Mouse (Mus musculus) stomach, embryonic 15.5 days (tissue): ENCODE results near the gene Anapc15-ps. TPM values are rescaled to one million over a fixed set of nuclear protein-coding genes. Genes with fewer than 3 reads are reported as not detected.

Experiments
- ATAC-seq: fragments of 200-750 bp; cut with Nextera tagmentation; 2 replicates; pipeline ENCODE4 v1.8.0; 2017; ENCODE audit warnings: low read depth, moderate number of reproducible peaks, moderate TSS enrichment; ENCODE audit not compliant: insufficient read depth, low FRiP score
- H3K27ac ChIP-seq: fragments of 300-500 bp; sonication (generic); 2 replicates; pipeline ENCODE4 v1.5.1; 2015; ENCODE audit warnings: mild to moderate bottlenecking, inconsistent platforms
- H3K27me3 ChIP-seq: fragments of 300-500 bp; sonication (generic); replicated peaks from 2 replicates; pipeline ENCODE4 v1.6.1; 2015; ENCODE audit warnings: inconsistent platforms
- H3K36me3 ChIP-seq: fragments of 300-500 bp; sonication (generic); 2 replicates; pipeline ENCODE4 v1.6.1; 2015; ENCODE audit warnings: inconsistent platforms
- H3K4me1 ChIP-seq: fragments of 300-500 bp; sonication (generic); 2 replicates; pipeline ENCODE4 v1.6.1; 2015; ENCODE audit warnings: inconsistent platforms
- H3K4me2 ChIP-seq: fragments of 300-500 bp; sonication (generic); 2 replicates; pipeline ENCODE4 v1.6.1; 2015; ENCODE audit warnings: mild to moderate bottlenecking, inconsistent platforms
- H3K4me3 ChIP-seq: fragments of 300-500 bp; sonication (generic); replicated peaks from 2 replicates; pipeline ENCODE4 v1.5.1; 2015; ENCODE audit warnings: inconsistent platforms
- H3K9ac ChIP-seq: fragments of 300-500 bp; sonication (generic); 2 replicates; pipeline ENCODE4 v1.6.1; 2015; ENCODE audit warnings: inconsistent platforms
- H3K9me3 ChIP-seq: fragments of 300-500 bp; sonication (generic); 2 replicates; pipeline ENCODE4 v1.6.1; 2016; ENCODE audit warnings: inconsistent platforms
- WGBS: fragments of 180-500 bp; shearing (Covaris S2); methylation state at CpG from one replicate; pipeline ENCODE4 v1.1.7; 2015; 5-methylcytosine and 5-hydroxymethylcytosine counted together
- polyA plus RNA-seq: library from polyadenylated mRNA; unstranded; fragments of >200 nt; fragmentation: Nextera tagmentation; extraction: Ambion mirVana; gene quantifications from 2 replicates; pipeline ENCODE4 v1.2.1, GENCODE M21; 2015

Gene Anapc15-ps
- polyA plus RNA-seq, 1 experiment from 2014 or later, result 0.40 TPM

DNA sequence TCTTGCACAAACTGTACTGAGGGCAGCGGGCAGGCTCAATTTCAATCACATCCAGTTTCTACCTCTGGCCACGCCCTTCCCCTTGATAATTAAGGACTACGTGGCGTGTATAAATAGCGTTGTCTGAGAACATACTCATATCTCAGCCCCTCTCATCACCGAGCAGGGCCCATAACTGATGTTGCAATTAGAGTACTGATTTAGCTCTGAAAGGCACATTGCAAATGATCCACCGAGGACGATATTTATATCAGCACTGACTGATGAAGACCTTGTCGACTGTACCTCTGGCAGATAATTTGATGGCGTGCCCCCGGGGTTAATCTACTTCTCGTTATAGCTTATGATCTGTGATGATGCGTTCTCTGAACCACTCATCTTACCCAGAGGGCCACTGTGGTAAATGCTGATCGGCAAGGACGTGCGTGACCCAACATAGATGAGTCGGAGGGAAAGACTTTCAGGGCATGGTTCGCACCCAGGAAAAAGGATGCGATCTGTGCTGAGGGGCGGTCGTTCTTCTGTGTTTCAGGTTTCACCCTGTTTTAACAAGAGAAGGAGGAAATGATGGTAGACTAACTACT lies 14.4 kb upstream of the Anapc15-ps start:
- Histone ChIP-seq H3K9ac (no peak overlapping the region), H3K4me3 (no peak overlapping the region), H3K36me3 (no peaks in the 10 kb centered on the region), H3K4me1 (no peaks in the 10 kb centered on the region), H3K4me2 (no peak overlapping the region), H3K27me3 (no peaks in the 10 kb centered on the region), H3K9me3 (no peaks in the 10 kb centered on the region), H3K27ac (no peak overlapping the region)
- ATAC-seq, result no peak
- 73% methylated on average over 21 of the region's 21 CpGs for WGBS

DNA sequence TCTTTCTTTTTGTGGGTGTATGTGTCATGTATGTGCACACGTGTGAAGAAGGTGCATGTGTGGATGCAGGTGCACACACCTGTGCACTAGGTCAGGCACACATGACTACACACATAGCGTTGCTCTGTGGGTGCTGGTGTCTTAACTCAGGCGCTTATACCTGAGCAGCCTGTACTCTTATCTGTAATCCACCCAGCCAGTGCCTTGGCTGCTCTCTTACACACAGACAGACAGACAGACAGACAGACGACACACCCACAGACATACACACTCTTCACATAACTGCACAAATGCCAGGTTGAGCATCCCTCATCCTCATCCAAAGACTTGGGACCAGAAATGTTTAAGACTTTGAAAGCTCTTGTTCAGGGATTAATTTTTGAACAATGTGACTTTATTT lies 12.8 kb upstream of the Anapc15-ps start:
- no peak overlapping the region for H3K4me3 ChIP-seq
- H3K27me3 ChIP-seq, result no peaks in the 10 kb centered on the region
- H3K4me1 ChIP-seq, result no peaks in the 10 kb centered on the region
- H3K9ac ChIP-seq, result no peak overlapping the region
- H3K4me2 ChIP-seq, result no peak overlapping the region
- no peak overlapping the region for H3K27ac ChIP-seq
- H3K36me3 ChIP-seq, result no peaks in the 10 kb centered on the region
- ATAC-seq, result no peak
- H3K9me3 ChIP-seq, result no peaks in the 10 kb centered on the region
- 89% methylated on average over 4 of the region's 4 CpGs for WGBS

GRCm38 (mm10) chr10:95684782-95685555 lies 11.7 kb upstream of the Anapc15-ps start:
- H3K9ac ChIP-seq, result no peak overlapping the region
- H3K4me2 ChIP-seq, result no peak overlapping the region
- ATAC-seq, result no peak
- H3K36me3 ChIP-seq, result no peaks in the 10 kb centered on the region
- H3K27me3 ChIP-seq, result no peaks in the 10 kb centered on the region
- 37% methylated on average over 15 of the region's 15 CpGs for WGBS
- no peaks in the 10 kb centered on the region for H3K4me1 ChIP-seq
- H3K27ac ChIP-seq, result no peak overlapping the region
- no peaks in the 10 kb centered on the region for H3K9me3 ChIP-seq
- H3K4me3 ChIP-seq, result no peak overlapping the region

- no peak overlapping the region for H3K9ac ChIP-seq
- no peaks in the 10 kb centered on the region for H3K36me3 ChIP-seq
- WGBS, result 86% methylated on average over 4 of the region's 4 CpGs
- no peaks in the 10 kb centered on the region for H3K27me3 ChIP-seq
- H3K4me3 ChIP-seq, result no peak overlapping the region
- no peak overlapping the region for H3K27ac ChIP-seq
- ATAC-seq, result no peak
- H3K4me2 ChIP-seq, result no peak overlapping the region
- H3K9me3 ChIP-seq, result no peaks in the 10 kb centered on the region
- H3K4me1 ChIP-seq, result no peaks in the 10 kb centered on the region
Observed at GRCm38 (mm10) chr10:95684250-95684649, 11.0 kb upstream of the Anapc15-ps start.

DNA sequence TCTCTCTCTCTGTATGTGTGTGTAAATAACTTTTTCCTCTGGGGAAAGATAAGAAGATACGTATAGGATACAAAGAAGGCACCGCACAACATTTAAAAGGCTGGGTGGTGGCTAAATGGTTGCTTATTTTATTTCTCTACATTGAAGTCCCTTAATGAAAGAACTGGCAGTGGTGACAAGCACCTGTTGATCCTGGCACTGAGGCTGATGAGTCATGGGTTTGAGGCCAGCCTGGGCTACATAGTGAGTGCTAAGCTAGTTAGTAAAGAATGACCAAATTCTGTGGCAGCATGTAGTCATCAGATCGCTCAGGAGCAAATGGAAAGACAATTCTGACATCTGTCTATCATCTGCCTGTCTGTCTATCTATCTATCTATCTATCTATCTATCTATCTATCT lies 10.5 kb upstream of the Anapc15-ps start:
- ATAC-seq, result no peak
- no peak overlapping the region for H3K4me3 ChIP-seq
- no peaks in the 10 kb centered on the region for H3K4me1 ChIP-seq
- no peak overlapping the region for H3K9ac ChIP-seq
- no peaks in the 10 kb centered on the region for H3K9me3 ChIP-seq
- no peaks in the 10 kb centered on the region for H3K27me3 ChIP-seq
- H3K4me2 ChIP-seq, result no peak overlapping the region
- no peaks in the 10 kb centered on the region for H3K36me3 ChIP-seq
- WGBS, result 99% methylated on average over 3 of the region's 3 CpGs
- no peak overlapping the region for H3K27ac ChIP-seq

- H3K4me2 ChIP-seq, result no peak overlapping the region
- no peaks in the 10 kb centered on the region for H3K4me1 ChIP-seq
- ATAC-seq, result no peak
- H3K36me3 ChIP-seq, result no peaks in the 10 kb centered on the region
- 60% methylated on average over 10 of the region's 10 CpGs for WGBS
- H3K27me3 ChIP-seq, result no peaks in the 10 kb centered on the region
- H3K9ac ChIP-seq, result no peak overlapping the region
- H3K27ac ChIP-seq, result no peak overlapping the region
- no peak overlapping the region for H3K4me3 ChIP-seq
- no peaks in the 10 kb centered on the region for H3K9me3 ChIP-seq
Observed at GRCm38 (mm10) chr10:95682964-95683363, 9.7 kb upstream of the Anapc15-ps start.

DNA sequence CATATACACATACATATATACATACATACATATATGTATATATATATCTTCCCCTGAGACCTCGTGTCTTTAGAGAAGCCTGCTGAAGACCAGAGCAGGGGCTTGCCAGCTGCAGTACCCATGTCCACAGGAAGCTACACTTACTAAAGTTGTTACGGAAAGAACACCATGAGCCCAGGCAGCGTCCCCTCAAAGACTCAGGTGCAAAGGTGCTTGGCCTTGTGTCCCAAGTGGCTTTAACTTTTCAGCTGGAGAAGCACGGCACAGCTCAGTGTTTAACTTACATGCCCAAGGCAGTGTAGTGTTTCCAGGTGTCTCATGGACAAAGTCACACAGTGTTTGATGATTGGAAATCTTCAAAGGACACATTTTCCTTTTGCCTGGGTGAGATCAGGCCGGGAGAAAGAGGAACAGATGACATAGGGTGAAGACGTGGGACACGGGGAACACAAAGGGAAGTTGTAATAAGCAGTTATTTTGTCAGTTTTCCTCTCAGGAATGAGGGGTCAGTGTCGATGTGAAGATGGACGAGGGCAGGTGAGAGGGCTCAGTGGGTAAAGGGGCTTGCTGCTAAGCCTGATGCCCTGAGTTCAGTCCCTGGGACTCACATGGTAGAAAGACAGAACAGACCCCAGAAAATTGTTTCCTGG lies 9.0 kb upstream of the Anapc15-ps start:
- Histone ChIP-seq H3K9me3 (no peaks in the 10 kb centered on the region), H3K27ac (no peak overlapping the region), H3K36me3 (no peaks in the 10 kb centered on the region), H3K4me3 (no peak overlapping the region), H3K27me3 (no peaks in the 10 kb centered on the region), H3K9ac (no peak overlapping the region), H3K4me1 (peaks cover 3% of the 10 kb centered on the region; the same call in 1 of the 2 replicates), H3K4me2 (no peak overlapping the region)
- 75% methylated on average over 9 of the region's 9 CpGs for WGBS
- ATAC-seq, result no peak

DNA sequence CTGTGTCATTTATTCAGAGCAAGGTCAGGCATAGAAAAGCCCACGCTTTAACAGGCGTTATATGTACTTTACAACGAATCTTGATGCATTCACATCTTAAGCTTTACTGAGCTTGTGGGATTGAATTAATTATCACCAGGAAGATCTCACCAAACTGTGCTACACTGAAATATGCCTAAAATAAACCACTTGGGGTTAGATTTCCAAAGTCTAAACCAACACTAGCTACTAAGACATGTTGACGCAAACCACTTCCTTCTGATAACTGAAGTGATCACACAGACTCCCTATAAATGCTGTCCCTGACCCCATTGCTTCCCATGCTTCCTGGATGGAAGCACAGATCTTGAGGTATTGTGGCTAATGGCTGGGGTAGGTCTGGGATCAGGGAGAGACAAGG lies 8.2 kb upstream of the Anapc15-ps start:
- no peak overlapping the region for H3K4me3 ChIP-seq
- peak overlapping the region; percentile 36; the same call in 1 of the 2 replicates for H3K4me2 ChIP-seq
- no peak overlapping the region for H3K27ac ChIP-seq

DNA sequence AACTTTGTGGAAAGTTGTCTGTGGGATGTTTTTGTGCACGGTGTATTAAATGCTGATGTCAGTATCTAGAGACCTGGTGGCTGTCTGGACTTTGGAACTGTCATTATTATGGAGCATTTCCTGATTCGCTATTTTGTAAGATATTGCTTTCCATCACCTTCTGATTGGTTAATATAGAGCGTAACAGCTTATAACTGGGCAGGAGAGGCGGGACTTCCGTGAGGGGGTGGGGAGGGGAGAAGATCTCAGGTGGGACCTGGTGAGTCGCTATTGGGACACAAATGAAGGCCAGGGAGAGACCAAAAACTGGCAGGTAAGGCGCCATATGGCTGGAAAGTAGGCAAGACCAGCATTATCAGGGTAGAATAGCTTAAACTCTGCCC lies 7.8 kb upstream of the Anapc15-ps start:
- Histone ChIP-seq H3K27me3 (no peaks in the 10 kb centered on the region), H3K27ac (no peak overlapping the region), H3K4me2 (peak overlapping the region; percentile 36), H3K4me3 (peak overlapping the region; percentile 6; the same call in 1 of the 2 replicates), H3K36me3 (no peaks in the 10 kb centered on the region), H3K9ac (no peak overlapping the region), H3K4me1 (peaks cover 3% of the 10 kb centered on the region; the same call in 1 of the 2 replicates), H3K9me3 (no peaks in the 10 kb centered on the region)
- WGBS, result 58% methylated on average over 7 of the region's 7 CpGs
- peak; percentile 70; the same call in 1 of the 2 replicates for ATAC-seq

More for the DNA sequence above, 8.2 kb upstream of the Anapc15-ps start:
- Histone ChIP-seq H3K36me3 (no peaks in the 10 kb centered on the region), H3K4me1 (peaks cover 3% of the 10 kb centered on the region; the same call in 1 of the 2 replicates), H3K9me3 (no peaks in the 10 kb centered on the region), H3K27me3 (no peaks in the 10 kb centered on the region), H3K9ac (no peak overlapping the region)
- ATAC-seq, result no peak
- 74% methylated on average over 4 of the region's 4 CpGs for WGBS

DNA sequence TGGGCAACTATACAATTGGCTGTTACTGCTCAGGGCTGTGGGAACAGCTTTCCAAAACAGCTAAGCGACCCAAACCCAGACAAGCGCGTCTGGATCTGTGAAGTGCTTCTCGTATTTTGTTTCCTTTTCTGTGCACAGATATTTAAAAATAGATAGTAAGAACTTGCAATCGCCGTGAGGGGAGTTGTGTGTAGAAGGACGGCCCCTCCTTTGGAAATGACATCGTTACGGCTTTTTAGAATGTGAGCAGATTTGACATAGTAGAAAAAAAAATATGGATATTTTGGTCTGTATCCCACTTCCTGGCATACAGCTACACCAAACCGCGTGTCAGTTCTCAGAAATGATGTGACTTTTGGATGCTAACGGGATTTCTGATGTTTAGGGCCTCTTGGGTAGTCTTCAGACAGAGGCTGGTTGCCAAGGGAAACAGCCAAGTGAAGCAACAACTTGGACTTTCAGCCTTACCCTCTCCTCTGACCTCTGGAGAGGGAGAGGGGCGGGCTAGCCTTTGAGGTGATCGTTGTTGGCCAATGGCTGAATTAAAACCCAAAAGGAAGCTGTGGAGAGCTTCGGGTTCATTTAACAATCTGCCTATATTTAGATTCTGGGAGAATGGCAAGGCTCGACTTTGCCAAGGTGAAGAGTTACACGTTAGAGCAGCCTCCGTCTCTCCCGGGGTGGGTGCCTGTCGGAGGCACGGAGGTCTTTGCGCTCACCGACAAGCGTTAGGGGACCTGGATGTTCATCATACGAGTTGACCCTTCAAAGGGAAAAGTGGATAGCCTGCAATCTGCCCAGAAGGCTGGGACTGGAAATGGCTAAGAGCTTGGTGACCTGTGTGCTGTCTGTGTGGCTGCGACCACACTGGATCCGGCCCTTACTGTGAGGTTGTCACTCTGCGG lies 7.2 kb upstream of the Anapc15-ps start:
- no peak for ATAC-seq
- Histone ChIP-seq H3K9ac (no peak overlapping the region), H3K9me3 (no peaks in the 10 kb centered on the region), H3K4me2 (peak overlapping the region; percentile 36), H3K36me3 (no peaks in the 10 kb centered on the region), H3K4me1 (peaks cover 3% of the 10 kb centered on the region; the same call in 1 of the 2 replicates), H3K4me3 (peak overlapping the region; percentile 6; the same call in 1 of the 2 replicates), H3K27ac (no peak overlapping the region), H3K27me3 (no peaks in the 10 kb centered on the region)
- WGBS, result 63% methylated on average over 28 of the region's 28 CpGs

GRCm38 (mm10) chr10:95679131-95679530 lies 5.9 kb upstream of the Anapc15-ps start:
- Histone ChIP-seq H3K4me1 (peaks cover 3% of the 10 kb centered on the region; the same call in 1 of the 2 replicates), H3K9me3 (no peaks in the 10 kb centered on the region), H3K9ac (no peak overlapping the region), H3K4me2 (no peak overlapping the region), H3K27ac (no peak overlapping the region), H3K4me3 (no peak overlapping the region), H3K27me3 (no peaks in the 10 kb centered on the region), H3K36me3 (no peaks in the 10 kb centered on the region)
- no peak for ATAC-seq
- WGBS, result 82% methylated on average over 5 of the region's 5 CpGs
